Mouse (Mus musculus): ENCODE measurements at regions not wholly inside any gene's neighbourhood (a gene's known extent, or its start where the extent isn't known, plus 50 kb on each side); places are given as distances from the start of the nearest gene placed in this dataset.

- DNase-seq (ENCODE audit: low read depth in 2 of 2, low spot score in 2 of 2) = peak in 1 of 2 experiments; percentile 26
Observed at GRCm38 (mm10) chr2:75312246-75312645, 346.8 kb upstream of the Hnrnpa3 start.

GRCm38 (mm10) chr2:75315341-75315740 is 343.7 kb upstream of the Hnrnpa3 start:
- DNase-seq (ENCODE audit: low read depth in 2 of 2, low spot score in 2 of 2) = no peak

- no peak for DNase-seq (ENCODE audit: low read depth in 2 of 2, low spot score in 2 of 2)
Observed at GRCm38 (mm10) chr2:75318190-75318589, 340.9 kb upstream of the Hnrnpa3 start.

GRCm38 (mm10) chr2:75324146-75324749 is 334.8 kb upstream of the Hnrnpa3 start:
- DNase-seq (ENCODE audit: low read depth in 2 of 2, low spot score in 2 of 2) = no peak

GRCm38 (mm10) chr2:75329598-75329997 is 329.5 kb upstream of the Hnrnpa3 start:
- no peak for DNase-seq (ENCODE audit: low read depth in 2 of 2, low spot score in 2 of 2)

GRCm38 (mm10) chr2:75341310-75341709 is 317.8 kb upstream of the Hnrnpa3 start:
- DNase-seq (ENCODE audit: low read depth in 2 of 2, low spot score in 2 of 2) = no peak

- DNase-seq (ENCODE audit: low read depth in 2 of 2, low spot score in 2 of 2) = no peak
Observed at GRCm38 (mm10) chr2:75341726-75342280, 317.3 kb upstream of the Hnrnpa3 start.

GRCm38 (mm10) chr2:75350902-75351301 is 308.2 kb upstream of the Hnrnpa3 start:
- no peak for DNase-seq (ENCODE audit: low read depth in 2 of 2, low spot score in 2 of 2)

- DNase-seq (ENCODE audit: low read depth in 2 of 2, low spot score in 2 of 2) = no peak
Observed at GRCm38 (mm10) chr2:75351965-75352364, 307.1 kb upstream of the Hnrnpa3 start.

GRCm38 (mm10) chr2:75352564-75352963 is 306.5 kb upstream of the Hnrnpa3 start:
- no peak for DNase-seq (ENCODE audit: low read depth in 2 of 2, low spot score in 2 of 2)

GRCm38 (mm10) chr2:75356691-75357375 is 302.2 kb upstream of the Hnrnpa3 start:
- DNase-seq (ENCODE audit: low read depth in 2 of 2, low spot score in 2 of 2) = no peak

GRCm38 (mm10) chr2:75357516-75357915 is 301.5 kb upstream of the Hnrnpa3 start:
- DNase-seq (ENCODE audit: low read depth in 2 of 2, low spot score in 2 of 2) = no peak

- no peak for DNase-seq (ENCODE audit: low read depth in 2 of 2, low spot score in 2 of 2)
Observed at GRCm38 (mm10) chr2:75360936-75361335, 298.1 kb upstream of the Hnrnpa3 start.

- no peak for DNase-seq (ENCODE audit: low read depth in 2 of 2, low spot score in 2 of 2)
Observed at GRCm38 (mm10) chr2:75376666-75377065, 282.4 kb upstream of the Hnrnpa3 start.

GRCm38 (mm10) chr2:75385551-75386263 is 273.4 kb upstream of the Hnrnpa3 start:
- no peak for DNase-seq (ENCODE audit: low read depth in 2 of 2, low spot score in 2 of 2)

- no peak for DNase-seq (ENCODE audit: low read depth in 2 of 2, low spot score in 2 of 2)
Observed at GRCm38 (mm10) chr2:75386636-75387035, 272.4 kb upstream of the Hnrnpa3 start.

- no peak for DNase-seq (ENCODE audit: low read depth in 2 of 2, low spot score in 2 of 2)
Observed at GRCm38 (mm10) chr2:75392041-75392440, 267.0 kb upstream of the Hnrnpa3 start.

GRCm38 (mm10) chr2:75394928-75395673 is 264.0 kb upstream of the Hnrnpa3 start:
- no peak for DNase-seq (ENCODE audit: low read depth in 2 of 2, low spot score in 2 of 2)

GRCm38 (mm10) chr2:75396016-75396415 is 263.0 kb upstream of the Hnrnpa3 start:
- no peak for DNase-seq (ENCODE audit: low read depth in 2 of 2, low spot score in 2 of 2)

GRCm38 (mm10) chr2:75400291-75400870 is 258.7 kb upstream of the Hnrnpa3 start:
- no peak for DNase-seq (ENCODE audit: low read depth in 2 of 2, low spot score in 2 of 2)

- no peak for DNase-seq (ENCODE audit: low read depth in 2 of 2, low spot score in 2 of 2)
Observed at GRCm38 (mm10) chr2:75403791-75404190, 255.3 kb upstream of the Hnrnpa3 start.

All from CD8-positive naive resting alpha-beta T cell, adult 2 months (primary cell).